Mouse (Mus musculus): ENCODE results near the gene Fam114a1.
A peak's percentile ranks its signal among the peaks of the same experiment; 100 is the strongest.

Gene Fam114a1

DNA sequence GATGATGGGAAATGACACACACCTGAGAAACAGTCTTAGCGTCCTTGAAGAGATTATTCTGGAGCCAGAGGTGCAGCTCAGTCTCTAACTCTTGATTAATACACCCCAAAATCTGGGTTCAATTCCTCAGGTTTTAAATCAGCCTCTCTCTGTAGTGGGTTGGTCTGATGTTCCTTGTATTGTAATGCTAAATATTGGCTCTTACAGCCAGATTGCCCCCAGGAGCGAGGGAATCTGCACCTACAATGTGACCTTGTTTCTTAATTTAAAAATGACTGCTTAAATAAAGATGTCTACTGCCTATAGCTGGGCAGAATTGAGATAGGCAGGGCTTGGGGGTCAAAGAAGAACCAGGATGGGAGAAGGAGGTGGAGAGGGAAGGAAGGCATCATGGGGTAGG lies 89.9 kb downstream of the Fam114a1 start:
- DNase-seq = no peak

DNA sequence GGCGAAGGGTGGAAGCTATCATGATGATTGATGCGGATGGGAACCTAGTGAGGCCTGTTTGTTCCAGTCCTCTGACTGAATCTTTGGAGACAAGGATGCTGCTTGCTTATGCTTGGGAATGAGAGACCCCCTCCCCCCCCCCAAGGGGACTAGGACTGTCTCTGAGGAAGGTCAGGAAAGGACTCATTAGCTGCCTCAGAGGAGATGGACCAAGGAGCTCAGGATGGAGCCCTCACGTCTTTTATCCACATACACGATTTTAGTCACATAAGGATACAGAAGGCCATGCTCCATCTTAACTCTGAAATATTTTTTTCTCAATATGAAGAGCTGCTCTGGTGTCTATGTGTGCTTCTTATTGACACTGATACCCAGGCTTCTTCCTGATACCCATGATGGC lies 92.4 kb downstream of the Fam114a1 start:
- DNase-seq = no peak

GRCm38 (mm10) chr5:65063266-65063665 lies 93.4 kb downstream of the Fam114a1 start:
- DNase-seq = no peak

DNA sequence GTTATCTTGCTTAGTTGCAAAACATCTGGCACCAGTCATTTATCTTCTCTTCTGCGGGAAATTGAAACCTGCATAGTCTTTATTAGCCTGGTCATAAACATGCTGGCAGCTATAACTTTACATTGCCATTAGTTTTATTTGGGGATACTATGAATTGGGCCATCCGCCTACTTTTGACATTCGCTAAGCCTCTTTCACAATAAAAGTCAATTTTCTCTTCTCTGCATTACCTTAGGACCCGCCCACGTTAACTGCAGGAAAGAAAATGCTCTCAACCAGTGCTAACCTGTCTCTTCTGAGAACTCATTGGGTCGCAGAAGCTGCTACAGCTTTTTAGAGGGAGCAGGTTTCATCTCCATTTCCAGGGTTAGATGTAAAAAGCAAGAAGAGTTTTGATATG lies 98.3 kb downstream of the Fam114a1 start:
- no peak for DNase-seq

GRCm38 (mm10) chr5:65069872-65070271 lies 100.0 kb downstream of the Fam114a1 start:
- DNase-seq = no peak

- DNase-seq = no peak
Measured at GRCm38 (mm10) chr5:65071689-65072118, 101.8 kb downstream of the Fam114a1 start.

DNA sequence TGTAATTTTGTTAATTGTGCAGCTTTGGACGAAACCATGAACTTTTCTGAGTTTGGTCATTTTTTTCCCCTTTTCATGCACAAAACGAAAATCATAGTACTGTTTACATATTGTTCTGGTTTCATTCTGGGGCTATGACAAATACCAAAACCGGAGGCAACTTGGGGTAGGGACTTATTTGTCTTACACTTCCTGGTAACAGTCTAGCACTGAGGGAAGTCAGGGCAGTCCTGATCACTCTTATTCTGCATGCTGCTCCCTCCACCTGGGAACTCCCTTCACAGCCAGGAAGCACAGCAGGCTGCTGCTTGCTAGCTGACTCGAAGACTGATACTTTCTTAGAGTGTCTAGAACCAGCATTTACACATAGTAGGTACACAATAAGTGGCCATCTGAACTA lies 103.4 kb downstream of the Fam114a1 start:
- DNase-seq = no peak

- DNase-seq = no peak
Measured at GRCm38 (mm10) chr5:65074693-65075092, 104.8 kb downstream of the Fam114a1 start.

- DNase-seq = peak in 1 of 2 experiments; percentile 47
Measured at GRCm38 (mm10) chr5:65076087-65076486, 106.2 kb downstream of the Fam114a1 start.

GRCm38 (mm10) chr5:65076748-65077147 lies 106.9 kb downstream of the Fam114a1 start:
- DNase-seq = no peak

GRCm38 (mm10) chr5:65078081-65078480 lies 108.2 kb downstream of the Fam114a1 start:
- no peak for DNase-seq

GRCm38 (mm10) chr5:65079881-65080280 lies 110.0 kb downstream of the Fam114a1 start:
- DNase-seq = no peak

DNA sequence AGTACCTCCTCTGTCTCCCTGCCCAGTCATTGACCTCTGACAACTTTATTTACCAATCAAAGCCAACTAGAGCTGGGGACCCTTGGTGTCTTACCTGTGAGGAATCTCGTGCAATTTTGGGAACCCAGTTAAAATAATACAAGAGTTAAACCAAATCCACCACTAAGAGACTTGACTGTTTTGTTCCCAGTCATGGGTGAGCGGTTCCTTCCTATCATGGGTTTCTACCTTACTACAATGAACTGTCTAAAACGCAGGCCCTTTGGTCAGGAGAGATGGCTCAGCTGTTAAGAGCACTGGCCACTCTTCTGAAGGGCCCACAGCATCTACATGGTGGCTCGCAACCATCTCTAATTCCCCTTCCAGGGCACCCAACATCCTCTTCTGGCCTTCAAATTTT lies 112.0 kb downstream of the Fam114a1 start:
- no peak for DNase-seq

DNA sequence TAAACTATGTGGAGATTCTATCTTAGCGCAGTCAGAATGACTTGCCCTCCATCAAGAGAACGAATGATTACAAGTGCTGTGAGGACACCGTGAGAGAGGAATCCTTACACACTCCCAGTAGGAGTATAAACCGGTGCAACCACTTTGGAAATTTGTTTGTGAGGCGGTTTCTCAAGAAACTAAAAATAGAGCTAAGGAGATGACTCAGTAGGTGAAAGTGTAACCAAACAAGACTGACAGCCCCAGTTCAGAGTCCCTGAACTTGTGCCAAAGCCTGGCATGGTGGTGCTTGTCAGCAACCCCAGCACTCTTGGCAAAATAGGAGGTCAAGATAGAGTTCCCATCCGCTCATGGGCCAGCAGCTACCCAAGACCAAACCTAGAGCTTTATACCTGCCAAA lies 116.7 kb downstream of the Fam114a1 start:
- peak; percentile 77 to 87 for DNase-seq

- DNase-seq = no peak
Measured at GRCm38 (mm10) chr5:65089707-65090106, 119.8 kb downstream of the Fam114a1 start.

GRCm38 (mm10) chr5:65091184-65091858 lies 121.5 kb downstream of the Fam114a1 start:
- no peak for DNase-seq

All from lung, adult 18-20 months (tissue).